Mouse (Mus musculus): ENCODE data around the gene Fam136a. TPM values are rescaled to one million over a fixed set of nuclear protein-coding genes. Genes with fewer than 3 reads are reported as not detected.
A peak's percentile ranks its signal among the peaks of the same experiment; 100 is the strongest.
"Not testable (repeated sequence)": the region's sequence is repeated elsewhere in the genome, so short reads cannot be mapped to it uniquely, and the experiment has no call there.

The Fam136a gene
- polyA plus RNA-seq, 1 experiment from 2014 or later = 133 TPM

- Histone ChIP-seq H3K36me3 (peaks cover 32% of the 10 kb centered on the region), H3K9me3 (no peaks in the 10 kb centered on the region), H3K27ac (no peak overlapping the region), H3K4me2 (replicated peaks) (peak overlapping the region; percentile 84), H3K4me1 (peaks cover 36% of the 10 kb centered on the region), H3K9ac (peak overlapping the region; percentile 89), H3K27me3 (no peaks in the 10 kb centered on the region), H3K4me3 (peak overlapping the region; percentile 90)
- no peak for ATAC-seq (ENCODE audit: low FRiP score, low read depth)
- WGBS = 64% methylated on average over 3 of the region's 3 CpGs
These were observed 4.8 kb downstream of the Fam136a start for GRCm38 (mm10) chr6:86370093-86370713.

DNA sequence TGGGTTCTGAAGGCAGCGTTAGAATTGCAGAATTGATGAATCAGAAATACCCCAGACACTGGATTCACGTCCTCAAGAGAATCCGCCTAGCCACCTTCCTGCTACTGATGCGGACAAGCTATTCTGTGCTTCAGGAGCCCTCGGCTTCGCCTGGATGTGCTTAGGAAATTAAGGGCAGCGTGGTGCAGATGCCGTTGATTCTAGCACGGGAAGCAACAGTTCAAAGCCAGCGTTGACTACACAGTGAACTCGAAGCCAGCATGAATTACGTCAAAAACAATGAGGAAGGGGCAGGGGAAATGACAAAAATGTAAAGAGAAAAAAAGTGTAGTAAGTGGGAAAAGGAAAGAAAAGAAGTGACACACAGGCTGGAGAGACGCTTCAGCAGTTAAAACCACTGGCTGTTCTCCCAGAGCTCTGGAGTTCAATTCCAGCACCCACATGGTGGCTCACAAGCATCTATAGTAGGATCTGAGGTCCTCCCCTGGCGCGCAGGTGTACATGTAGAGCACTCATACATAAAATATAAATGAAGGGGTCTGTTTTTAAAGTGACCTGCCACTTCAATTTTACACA, 5.4 kb downstream of the Fam136a start, which contains the start of gene Snrpg:
Snrpg (plus strand) TSS at position 541 of the 576 bp plus-strand sequence.
- Histone ChIP-seq H3K36me3 (peaks cover 36% of the 10 kb centered on the region), H3K4me2 (replicated peaks) (peak within 1 kb of the TSS; percentile 84), H3K9me3 (no peaks in the 10 kb centered on the region), H3K27ac (peak within 1 kb of the TSS; percentile 89), H3K27me3 (no peaks in the 10 kb centered on the region), H3K4me1 (peaks cover 36% of the 10 kb centered on the region), H3K9ac (peak within 1 kb of the TSS; percentile 89), H3K4me3 (peak within 1 kb of the TSS; percentile 90)
- 19% methylated on average over 15 of the region's 15 CpGs for WGBS
- peak; percentile 54 for ATAC-seq (ENCODE audit: low FRiP score, low read depth)

DNA sequence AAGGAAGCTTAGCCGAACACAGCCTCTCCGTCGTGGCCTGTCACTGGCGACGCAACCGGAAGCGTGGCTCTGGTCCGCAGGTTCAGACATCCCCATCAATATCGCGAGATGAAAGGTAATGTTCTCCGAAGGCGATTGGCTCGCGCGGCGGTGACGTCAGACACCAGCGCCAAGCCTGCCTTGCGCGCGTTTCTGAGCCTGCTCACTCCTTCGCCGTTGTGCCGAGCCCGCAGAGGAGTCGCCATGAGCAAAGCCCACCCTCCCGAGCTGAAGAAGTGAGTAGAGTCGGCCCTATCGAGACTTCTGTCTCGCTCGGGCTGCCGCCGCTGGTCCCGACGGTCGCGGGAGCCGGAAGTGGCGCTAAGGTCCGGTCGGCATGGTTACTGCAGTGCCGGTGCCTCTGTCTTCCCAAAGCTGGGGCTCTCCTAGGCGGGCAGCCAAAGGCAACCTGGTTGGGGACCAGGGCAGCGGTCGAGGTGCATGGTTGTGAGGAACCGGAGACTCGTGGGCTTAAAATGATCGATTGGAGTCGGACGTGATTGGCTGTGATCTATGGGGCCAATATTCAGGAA, 6.0 kb downstream of the Fam136a start:
- Histone ChIP-seq H3K4me3 (peak overlapping the region; percentile 90), H3K9me3 (no peaks in the 10 kb centered on the region), H3K27me3 (no peaks in the 10 kb centered on the region), H3K4me1 (peaks cover 32% of the 10 kb centered on the region), H3K4me2 (replicated peaks) (peak overlapping the region; percentile 84), H3K9ac (peak overlapping the region; percentile 89), H3K36me3 (peaks cover 42% of the 10 kb centered on the region), H3K27ac (peak overlapping the region; percentile 89)
- peak; percentile 96 for ATAC-seq (ENCODE audit: low FRiP score, low read depth)
- WGBS = under 1% methylated on average over 50 of the region's 50 CpGs

GRCm38 (mm10) chr6:86371950-86372516, 6.6 kb downstream of the Fam136a start:
- H3K9ac ChIP-seq = peak overlapping the region; percentile 89
- no peak for ATAC-seq (ENCODE audit: low FRiP score, low read depth)
- WGBS = 6% methylated on average over 12 of the region's 12 CpGs
- H3K4me1 ChIP-seq = peaks cover 26% of the 10 kb centered on the region
- peaks cover 48% of the 10 kb centered on the region for H3K36me3 ChIP-seq
- H3K4me2 ChIP-seq (replicated peaks) = peak overlapping the region; percentile 84
- H3K4me3 ChIP-seq = peak overlapping the region; percentile 90
- H3K9me3 ChIP-seq = no peaks in the 10 kb centered on the region
- no peaks in the 10 kb centered on the region for H3K27me3 ChIP-seq
- H3K27ac ChIP-seq = no peak overlapping the region

- Histone ChIP-seq H3K4me2 (replicated peaks) (no peak overlapping the region), H3K4me3 (no peak overlapping the region), H3K27ac (no peak overlapping the region), H3K27me3 (no peaks in the 10 kb centered on the region), H3K9me3 (no peaks in the 10 kb centered on the region), H3K36me3 (peaks cover 51% of the 10 kb centered on the region), H3K4me1 (peaks cover 25% of the 10 kb centered on the region), H3K9ac (no peak overlapping the region)
- ATAC-seq (ENCODE audit: low FRiP score, low read depth) = no peak
- 94% methylated on average over 6 of the region's 6 CpGs for WGBS
These were observed 8.1 kb downstream of the Fam136a start for GRCm38 (mm10) chr6:86373556-86373955.

DNA sequence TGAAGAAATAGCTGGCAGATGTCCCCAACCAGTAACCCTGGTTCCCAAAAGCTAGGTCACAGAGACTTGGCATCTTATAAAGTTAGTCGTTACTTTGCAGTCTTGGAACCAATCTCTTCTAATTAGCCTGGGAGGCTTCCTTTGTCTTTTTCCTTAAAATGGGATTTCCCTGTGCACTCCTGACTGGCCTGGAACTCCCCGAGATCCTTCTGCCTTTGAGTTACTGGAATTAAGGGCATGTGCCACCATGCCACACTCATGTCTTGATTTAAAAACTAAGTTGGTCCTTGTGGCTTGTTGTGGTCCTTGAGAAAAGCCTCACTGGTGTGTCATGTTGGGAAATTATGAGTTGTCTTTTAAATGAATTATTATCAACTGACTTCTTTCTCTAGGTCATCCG, 12.9 kb downstream of the Fam136a start:
- no peak overlapping the region for H3K4me2 ChIP-seq (replicated peaks)
- H3K9ac ChIP-seq = no peak overlapping the region
- ATAC-seq (ENCODE audit: low FRiP score, low read depth) = no peak
- H3K27me3 ChIP-seq = no peaks in the 10 kb centered on the region
- no peaks in the 10 kb centered on the region for H3K9me3 ChIP-seq
- no peak overlapping the region for H3K4me3 ChIP-seq
- H3K36me3 ChIP-seq = peaks cover 55% of the 10 kb centered on the region
- H3K4me1 ChIP-seq = 0 out of 2 replicates have a peak, but pooled peaks cover 2% of the 10 kb centered on the region
- WGBS = 92% methylated on average over 3 of the region's 3 CpGs
- H3K27ac ChIP-seq = no peak overlapping the region

DNA sequence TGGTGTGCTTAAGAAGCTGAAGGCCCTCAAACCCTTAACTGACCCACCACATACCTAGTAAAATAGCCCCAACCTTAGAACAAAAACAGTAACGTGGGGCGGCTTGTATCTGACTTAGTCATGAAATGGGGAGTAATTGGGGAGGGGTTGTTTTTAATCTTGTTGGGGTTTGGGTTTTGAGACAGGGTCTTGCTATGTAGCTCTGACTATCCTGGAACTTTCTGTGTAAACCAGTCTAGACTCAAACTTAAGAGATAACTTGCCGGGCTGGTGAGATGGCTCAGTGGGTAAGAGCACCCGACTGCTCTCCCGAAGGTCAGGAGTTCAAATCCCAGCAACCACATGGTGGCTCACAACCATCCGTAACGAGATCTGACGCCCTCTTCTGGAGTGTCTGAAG, 14.7 kb downstream of the Fam136a start:
- WGBS = 79% methylated on average over 8 of the region's 8 CpGs
- ATAC-seq (ENCODE audit: low FRiP score, low read depth); H3K4me2 ChIP-seq (replicated peaks); H3K9ac ChIP-seq; H3K27me3 ChIP-seq; H3K4me1 ChIP-seq; H3K4me3 ChIP-seq; H3K27ac ChIP-seq; H3K9me3 ChIP-seq: not testable (repeated sequence)
- H3K36me3 ChIP-seq = peaks cover 51% of the 10 kb centered on the region

- Histone ChIP-seq H3K4me3 (no peak overlapping the region), H3K36me3 (peaks cover 45% of the 10 kb centered on the region)
These were observed 17.1 kb downstream of the Fam136a start for GRCm38 (mm10) chr6:86382551-86382950.

DNA sequence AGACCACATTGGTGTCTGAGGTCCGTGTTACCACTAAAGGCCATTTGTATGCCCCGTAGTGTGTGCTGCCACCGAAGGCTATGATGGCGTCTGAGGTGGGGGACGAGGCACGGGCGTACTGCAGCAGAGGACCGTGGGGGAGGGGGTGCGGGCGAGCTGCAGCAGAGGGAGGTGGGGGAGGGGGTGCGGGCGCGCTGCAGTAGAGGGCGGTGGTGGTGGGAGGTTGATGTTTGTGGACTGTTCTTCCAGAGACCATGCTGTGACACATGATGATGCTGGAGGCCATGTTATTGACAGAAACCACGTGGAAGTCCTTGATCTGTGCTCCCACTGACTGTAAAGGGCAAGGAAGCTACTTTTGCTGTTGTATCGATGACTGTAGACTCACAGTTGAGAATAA, 17.9 kb downstream of the Fam136a start:
- no peaks in the 10 kb centered on the region for H3K27me3 ChIP-seq
- WGBS = 47% methylated on average over 16 of the region's 16 CpGs
- H3K36me3 ChIP-seq = peaks cover 45% of the 10 kb centered on the region

More at GRCm38 (mm10) chr6:86382551-86382950, 17.1 kb downstream of the Fam136a start:
- H3K9ac ChIP-seq = no peak overlapping the region
- no peak for ATAC-seq (ENCODE audit: low FRiP score, low read depth)
- no peak overlapping the region for H3K4me2 ChIP-seq (replicated peaks)
- no peaks in the 10 kb centered on the region for H3K27me3 ChIP-seq
- H3K27ac ChIP-seq = no peak overlapping the region
- H3K9me3 ChIP-seq = no peaks in the 10 kb centered on the region
- no peaks in the 10 kb centered on the region for H3K4me1 ChIP-seq

DNA sequence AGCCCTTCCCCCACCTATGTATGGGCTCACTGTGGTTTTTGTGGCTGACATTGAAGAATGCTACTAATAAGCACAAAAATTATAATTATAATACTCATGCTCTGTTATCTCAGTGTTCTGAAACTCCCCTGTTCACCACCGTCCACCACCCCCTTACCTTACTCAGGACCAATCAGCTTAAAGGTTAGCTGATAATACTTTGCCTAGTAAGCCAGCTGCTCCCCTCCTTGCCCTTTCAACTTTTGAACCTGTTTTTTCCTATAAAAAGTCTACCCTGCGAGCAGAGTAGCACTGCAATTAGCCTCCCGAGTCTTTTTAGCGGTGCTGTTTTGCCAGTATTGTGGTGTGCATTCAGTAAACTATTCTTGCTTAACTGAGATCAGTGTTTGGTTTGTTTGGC, 19.2 kb downstream of the Fam136a start:
- 47% methylated on average over 4 of the region's 4 CpGs for WGBS
- H3K4me3 ChIP-seq = no peak overlapping the region
- H3K36me3 ChIP-seq = peaks cover 45% of the 10 kb centered on the region
- H3K9ac ChIP-seq = no peak overlapping the region
- H3K27ac ChIP-seq = no peak overlapping the region
- no peaks in the 10 kb centered on the region for H3K4me1 ChIP-seq
- no peak overlapping the region for H3K4me2 ChIP-seq (replicated peaks)
- ATAC-seq (ENCODE audit: low FRiP score, low read depth) = no peak
- H3K9me3 ChIP-seq = no peaks in the 10 kb centered on the region
- H3K27me3 ChIP-seq = no peaks in the 10 kb centered on the region

More for the DNA sequence above, 17.9 kb downstream of the Fam136a start:
- Histone ChIP-seq H3K9me3 (no peaks in the 10 kb centered on the region), H3K27ac (no peak overlapping the region), H3K4me3 (no peak overlapping the region), H3K4me1 (no peaks in the 10 kb centered on the region), H3K9ac (no peak overlapping the region), H3K4me2 (replicated peaks) (no peak overlapping the region)
- ATAC-seq (ENCODE audit: low FRiP score, low read depth) = no peak

DNA sequence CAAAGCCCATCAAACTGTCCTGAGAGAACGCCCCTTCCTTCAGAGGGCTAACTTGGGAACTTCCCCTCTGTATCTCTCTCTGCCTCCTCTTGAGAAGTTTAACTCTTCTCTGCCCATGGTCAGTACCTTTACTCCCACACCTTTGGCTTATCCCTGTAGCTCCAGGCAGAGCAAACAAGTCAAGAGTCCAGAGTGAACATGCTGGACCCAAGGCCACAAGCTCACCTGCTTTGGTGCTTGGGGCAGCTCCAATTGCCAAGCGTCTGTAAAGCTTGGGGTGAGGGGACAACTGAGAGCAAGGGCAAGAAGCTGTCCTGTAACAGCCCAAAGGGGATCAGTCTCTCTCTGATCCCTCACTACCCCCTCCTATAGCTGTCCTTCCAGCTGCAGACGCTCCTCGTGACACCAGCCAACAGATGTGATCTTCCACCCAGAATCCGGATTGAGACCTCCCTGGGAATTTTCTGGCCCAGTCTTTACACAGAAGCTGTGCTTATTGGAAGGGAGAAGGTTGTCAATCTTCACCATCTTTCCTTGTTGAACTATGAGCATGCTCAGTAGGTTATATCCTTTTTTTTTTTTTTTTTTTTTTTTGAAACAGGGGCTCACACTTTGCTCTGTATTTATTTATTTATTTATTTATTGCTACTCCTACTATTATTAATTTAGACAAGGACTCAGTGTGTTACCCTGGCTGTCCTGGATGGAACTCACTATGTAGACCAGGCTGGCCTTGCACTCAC, 20.1 kb downstream of the Fam136a start:
- ATAC-seq (ENCODE audit: low FRiP score, low read depth) = no peak
- 86% methylated on average over 5 of the region's 5 CpGs for WGBS
- H3K36me3 ChIP-seq = peaks cover 50% of the 10 kb centered on the region
- H3K4me3 ChIP-seq = no peak overlapping the region
- H3K9ac ChIP-seq = no peak overlapping the region
- no peak overlapping the region for H3K27ac ChIP-seq
- no peak overlapping the region for H3K4me2 ChIP-seq (replicated peaks)
- H3K27me3 ChIP-seq = no peaks in the 10 kb centered on the region
- no peaks in the 10 kb centered on the region for H3K9me3 ChIP-seq
- no peaks in the 10 kb centered on the region for H3K4me1 ChIP-seq

DNA sequence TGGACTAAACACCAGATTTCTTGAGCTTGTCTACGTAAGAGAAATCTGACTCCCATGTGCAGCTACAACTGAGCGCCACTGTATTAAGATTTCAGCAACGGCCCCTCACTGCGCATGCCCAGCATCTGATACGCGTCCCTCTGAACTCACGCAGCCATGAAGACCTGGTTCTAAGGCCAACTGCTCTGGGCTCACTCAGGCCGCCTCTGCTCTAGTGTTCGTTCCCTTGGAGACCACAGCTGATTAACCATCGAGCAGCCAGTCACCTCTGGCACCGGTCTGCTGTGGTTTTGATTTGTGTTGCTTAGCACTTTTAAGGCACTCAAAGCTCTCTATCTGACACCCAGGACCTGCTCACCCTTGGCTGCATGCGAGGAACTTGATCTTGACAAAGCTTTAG, 21.9 kb downstream of the Fam136a start:
- no peak overlapping the region for H3K4me2 ChIP-seq (replicated peaks)
- peaks cover 68% of the 10 kb centered on the region for H3K36me3 ChIP-seq
- WGBS = 80% methylated on average over 12 of the region's 12 CpGs
- H3K27me3 ChIP-seq = no peaks in the 10 kb centered on the region
- H3K9ac ChIP-seq = no peak overlapping the region
- H3K9me3 ChIP-seq = 0 out of 2 replicates have a peak, but pooled peaks cover 3% of the 10 kb centered on the region
- ATAC-seq (ENCODE audit: low FRiP score, low read depth) = no peak
- no peak overlapping the region for H3K4me3 ChIP-seq
- H3K27ac ChIP-seq = no peak overlapping the region
- no peaks in the 10 kb centered on the region for H3K4me1 ChIP-seq
